Mouse (Mus musculus) embryonic facial prominence, embryonic 10.5 days (tissue): Measurements from ENCODE around the gene Bcap29. TPM values are rescaled to one million over a fixed set of nuclear protein-coding genes. Genes with fewer than 3 reads are reported as not detected.

Experiments used
- DNase-seq: peaks from one replicate; pipeline ENCODE4 v3.0.0-alpha.2; 2017; ENCODE audit warnings: low spot score
- H3K27ac ChIP-seq: fragments of 300-500 bp; sonication (generic); replicated peaks from 2 replicates; pipeline ENCODE4 v1.5.1; 2016; ENCODE audit warnings: mild to moderate bottlenecking
- H3K27me3 ChIP-seq: fragments of 300-500 bp; sonication (generic); replicated peaks from 2 replicates; pipeline ENCODE4 v1.6.1; 2016; ENCODE audit warnings: low read depth, mild to moderate bottlenecking; ENCODE audit not compliant: poor library complexity, severe bottlenecking
- H3K36me3 ChIP-seq: fragments of 300-500 bp; sonication (generic); replicated peaks from 2 replicates; pipeline ENCODE4 v1.6.1; 2016; ENCODE audit warnings: mild to moderate bottlenecking, moderate library complexity
- H3K4me1 ChIP-seq: fragments of 300-500 bp; sonication (generic); 2 replicates; pipeline ENCODE4 v1.6.1; 2016
- H3K4me3 ChIP-seq: fragments of 300-500 bp; sonication (generic); 2 replicates; pipeline ENCODE4 v1.5.1; 2016; ENCODE audit warnings: mild to moderate bottlenecking, moderate library complexity
- H3K9me3 ChIP-seq: fragments of 300-500 bp; sonication (generic); 2 replicates; pipeline ENCODE4 v1.6.1; 2016; ENCODE audit warnings: mild to moderate bottlenecking
- WGBS: fragments of 180-500 bp; shearing (Covaris S2); methylation state at CpG from one replicate; pipeline ENCODE4 v1.1.7; 2016; 5-methylcytosine and 5-hydroxymethylcytosine counted together
- polyA plus RNA-seq: library from polyadenylated mRNA; unstranded; fragments of >200 nt; fragmentation: Nextera tagmentation; extraction: Ambion mirVana; gene quantifications from 2 replicates; pipeline ENCODE4 v1.2.1, GENCODE M21; 2016

The Bcap29 gene
- polyA plus RNA-seq, 1 experiment from 2014 or later, result 30.2 TPM

DNA sequence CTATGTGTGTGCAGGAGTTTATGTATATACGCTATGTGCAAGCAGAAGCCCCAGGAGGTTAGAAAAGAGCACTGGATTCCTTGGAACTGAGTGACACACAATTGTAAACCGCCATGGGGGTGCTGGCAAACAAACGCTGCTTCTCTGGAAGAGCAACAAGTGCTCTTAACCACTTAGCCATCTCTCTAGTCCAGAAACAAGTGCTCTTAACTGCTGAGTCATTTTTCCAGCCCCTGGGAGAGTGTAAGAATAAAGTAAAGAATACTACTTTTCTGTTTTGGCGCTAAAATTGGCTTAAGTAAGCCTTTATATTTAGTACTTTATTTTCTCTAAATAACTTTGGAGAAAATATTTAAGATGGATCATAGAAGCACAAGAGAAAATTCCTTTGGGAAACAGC is 21.1 kb downstream of the Bcap29 start:
- H3K27ac ChIP-seq, result no peak overlapping the region
- H3K9me3 ChIP-seq, result 0 out of 2 replicates have a peak, but pooled peaks cover 3% of the 10 kb centered on the region
- H3K27me3 ChIP-seq, result no peaks in the 10 kb centered on the region
- WGBS, result 63% methylated on average over 4 of the region's 4 CpGs
- H3K4me1 ChIP-seq, result no peaks in the 10 kb centered on the region
- no peak for DNase-seq
- no peak overlapping the region for H3K4me3 ChIP-seq
- peaks cover 8% of the 10 kb centered on the region for H3K36me3 ChIP-seq

DNA sequence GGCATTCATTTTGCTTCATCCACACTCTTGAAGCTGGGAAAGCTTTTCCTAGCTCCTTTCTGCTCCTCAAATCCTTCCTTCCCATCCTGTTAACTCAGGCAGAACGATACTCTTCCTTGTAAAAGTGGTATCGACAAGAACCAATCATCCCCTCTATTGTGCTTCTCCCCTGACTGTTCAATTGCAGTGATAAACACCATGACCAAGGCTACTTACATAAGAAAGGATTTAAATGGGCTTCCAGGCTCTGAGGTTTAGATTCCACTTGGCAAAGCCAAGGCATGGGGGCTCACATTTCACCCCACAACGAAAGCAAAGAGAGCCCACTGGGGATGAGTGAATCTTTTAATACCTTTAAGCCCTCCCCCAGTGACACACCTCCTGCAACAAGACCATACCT is 26.3 kb downstream of the Bcap29 start:
- Histone ChIP-seq H3K4me3 (no peak overlapping the region), H3K27ac (no peak overlapping the region), H3K4me1 (0 out of 2 replicates have a peak, but pooled peaks cover 3% of the 10 kb centered on the region), H3K27me3 (no peaks in the 10 kb centered on the region), H3K36me3 (no peaks in the 10 kb centered on the region), H3K9me3 (no peaks in the 10 kb centered on the region)
- DNase-seq, result no peak
- 20% methylated on average over 3 of the region's 3 CpGs for WGBS

DNA sequence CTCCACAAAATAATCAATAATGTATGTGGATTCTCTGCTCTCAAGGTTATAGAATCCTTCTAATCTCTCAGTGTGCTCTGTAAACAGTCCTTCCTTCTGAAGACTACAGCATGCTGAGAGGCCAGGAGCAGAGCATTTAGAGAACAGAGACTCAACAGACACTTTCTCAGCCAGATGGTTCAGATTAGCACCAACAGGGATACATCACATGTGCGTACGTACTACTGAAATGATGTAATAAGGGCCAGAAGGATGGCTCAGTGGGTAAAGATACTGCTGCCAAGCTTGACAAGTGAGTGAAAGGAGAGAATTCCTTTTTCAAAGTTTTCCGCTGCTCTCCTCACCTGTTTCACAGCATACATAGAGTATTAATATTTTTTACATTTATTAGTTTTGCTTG is 29.6 kb downstream of the Bcap29 start:
- Histone ChIP-seq H3K27me3 (no peaks in the 10 kb centered on the region), H3K36me3 (no peaks in the 10 kb centered on the region), H3K9me3 (no peaks in the 10 kb centered on the region), H3K4me3 (no peak overlapping the region), H3K27ac (no peak overlapping the region), H3K4me1 (0 out of 2 replicates have a peak, but pooled peaks cover 3% of the 10 kb centered on the region)
- WGBS, result 53% methylated on average over 3 of the region's 3 CpGs
- peak; percentile 16 for DNase-seq

DNA sequence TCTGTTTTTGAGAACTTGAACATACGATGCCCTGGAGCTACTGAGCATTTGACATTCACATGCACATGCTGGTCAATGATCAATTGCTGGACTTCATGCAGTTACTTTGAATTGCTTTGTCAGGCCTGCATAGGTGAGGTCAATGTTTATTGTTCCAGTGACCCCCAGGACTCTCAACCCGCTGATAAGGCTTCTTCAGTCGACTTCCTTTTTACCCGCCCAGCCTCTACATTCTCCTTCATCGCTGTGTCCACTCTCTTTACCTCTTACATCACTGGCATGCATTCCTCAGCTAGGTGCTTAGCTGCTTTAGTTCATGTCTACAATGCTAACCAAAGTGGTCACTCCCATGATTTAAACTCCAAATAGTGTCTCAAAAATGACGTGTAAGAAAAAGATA is 30.9 kb downstream of the Bcap29 start:
- H3K4me3 ChIP-seq, result no peak overlapping the region
- H3K27ac ChIP-seq, result no peak overlapping the region
- 0 out of 2 replicates have a peak, but pooled peaks cover 3% of the 10 kb centered on the region for H3K4me1 ChIP-seq
- H3K9me3 ChIP-seq, result no peaks in the 10 kb centered on the region
- H3K27me3 ChIP-seq, result no peaks in the 10 kb centered on the region
- DNase-seq, result no peak
- WGBS, result 73% methylated on average over 6 of the region's 6 CpGs
- H3K36me3 ChIP-seq, result no peaks in the 10 kb centered on the region

DNA sequence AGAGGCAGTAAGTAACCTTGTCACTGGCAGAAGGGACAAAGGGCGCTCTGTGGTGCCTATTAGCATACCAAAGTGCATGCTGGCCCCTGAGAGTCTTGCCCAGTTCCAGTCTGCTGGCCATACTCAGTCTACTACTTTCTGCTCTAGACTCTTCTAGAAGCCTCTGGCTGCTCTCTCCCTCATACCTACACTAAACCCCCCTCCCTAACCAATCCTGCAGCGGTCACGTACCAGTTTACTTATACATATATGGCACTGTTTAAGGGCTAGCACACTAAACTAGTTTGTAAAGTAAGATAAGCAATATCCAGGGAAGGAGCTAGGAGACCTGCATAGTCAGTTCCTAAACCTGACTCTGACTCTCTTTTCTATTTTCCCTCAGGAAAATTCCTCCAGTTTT is 40.2 kb downstream of the Bcap29 start:
- H3K9me3 ChIP-seq, result no peaks in the 10 kb centered on the region
- no peak for DNase-seq
- no peak overlapping the region for H3K27ac ChIP-seq
- 78% methylated on average over 3 of the region's 3 CpGs for WGBS
- H3K36me3 ChIP-seq, result peaks cover 7% of the 10 kb centered on the region; the same call in 1 of the 2 replicates
- no peak overlapping the region for H3K4me3 ChIP-seq
- no peaks in the 10 kb centered on the region for H3K27me3 ChIP-seq
- H3K4me1 ChIP-seq, result no peaks in the 10 kb centered on the region

DNA sequence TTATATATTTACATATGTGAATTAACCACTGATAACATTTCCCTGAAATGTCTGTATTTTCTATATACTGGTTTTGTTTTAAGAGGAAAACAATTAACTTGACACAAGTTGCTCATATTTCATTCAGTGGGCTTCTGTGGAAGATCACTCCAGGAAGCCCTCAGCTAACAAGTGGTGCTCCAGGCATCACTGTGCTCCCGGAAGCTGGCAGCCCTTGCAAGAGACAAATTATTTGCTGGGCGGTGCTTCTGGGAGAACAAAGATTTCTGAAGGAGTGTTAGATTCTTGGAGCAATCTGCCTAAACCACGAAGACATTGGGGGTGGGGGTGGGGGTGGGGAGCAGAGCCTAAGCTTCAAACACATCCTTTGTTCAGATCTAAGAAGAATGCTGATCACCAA is 42.4 kb downstream of the Bcap29 start:
- WGBS, result 37% methylated on average over 3 of the region's 3 CpGs
- Histone ChIP-seq H3K9me3 (no peaks in the 10 kb centered on the region), H3K36me3 (peaks cover 7% of the 10 kb centered on the region; the same call in 1 of the 2 replicates), H3K4me1 (no peaks in the 10 kb centered on the region), H3K27me3 (no peaks in the 10 kb centered on the region), H3K4me3 (no peak overlapping the region), H3K27ac (no peak overlapping the region)
- DNase-seq, result no peak

DNA sequence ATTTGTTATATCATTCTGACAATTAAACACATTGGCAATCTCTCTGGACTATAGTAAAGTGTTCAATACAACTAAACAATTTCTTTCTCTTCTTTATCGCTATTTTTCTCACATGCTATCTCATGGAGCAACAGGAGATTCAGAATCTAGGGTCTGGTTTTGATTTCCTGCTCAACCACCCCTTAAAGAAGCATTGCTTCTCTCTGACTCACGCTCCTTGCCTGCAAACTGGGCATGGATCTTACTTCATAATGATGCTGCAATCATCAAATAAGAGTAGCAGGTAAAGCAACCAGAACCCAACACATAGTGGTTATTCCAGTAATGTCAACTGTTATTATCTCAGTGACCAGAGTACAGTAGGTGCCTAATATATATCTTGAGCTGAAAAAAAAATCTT is 50.7 kb downstream of the Bcap29 start:
- Histone ChIP-seq H3K4me1 (peaks cover 5% of the 10 kb centered on the region; the same call in 1 of the 2 replicates), H3K27ac (no peak overlapping the region), H3K4me3 (no peak overlapping the region), H3K27me3 (peaks cover 5% of the 10 kb centered on the region; the same call in 1 of the 2 replicates), H3K9me3 (no peaks in the 10 kb centered on the region), H3K36me3 (no peaks in the 10 kb centered on the region)
- 78% methylated on average over 2 of the region's 2 CpGs for WGBS
- no peak for DNase-seq

DNA sequence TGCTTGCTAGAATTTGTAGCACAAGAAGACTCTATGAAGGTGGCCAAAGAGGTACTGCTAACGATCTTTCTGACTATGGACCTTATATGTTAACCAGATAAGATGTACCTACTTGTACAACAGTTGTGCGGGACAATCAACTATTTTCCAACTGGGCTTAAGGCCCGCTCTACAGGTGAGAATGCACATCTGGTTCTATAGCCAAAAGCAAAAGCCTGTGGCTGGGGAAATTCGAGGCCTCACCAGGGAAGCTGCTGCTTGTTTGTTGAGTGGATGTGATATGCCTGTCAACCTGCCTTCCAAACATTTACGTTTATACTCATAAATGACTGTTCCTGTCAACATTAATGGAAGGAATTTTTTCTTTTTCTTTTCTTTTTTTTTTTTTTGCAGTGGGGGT is 52.4 kb downstream of the Bcap29 start:
- no peak for DNase-seq
- WGBS, result 88% methylated on average over 5 of the region's 5 CpGs
- Histone ChIP-seq H3K27me3 (peaks cover 5% of the 10 kb centered on the region; the same call in 1 of the 2 replicates), H3K36me3 (no peaks in the 10 kb centered on the region), H3K27ac (no peak overlapping the region), H3K9me3 (no peaks in the 10 kb centered on the region), H3K4me1 (peaks cover 5% of the 10 kb centered on the region; the same call in 1 of the 2 replicates), H3K4me3 (no peak overlapping the region)

DNA sequence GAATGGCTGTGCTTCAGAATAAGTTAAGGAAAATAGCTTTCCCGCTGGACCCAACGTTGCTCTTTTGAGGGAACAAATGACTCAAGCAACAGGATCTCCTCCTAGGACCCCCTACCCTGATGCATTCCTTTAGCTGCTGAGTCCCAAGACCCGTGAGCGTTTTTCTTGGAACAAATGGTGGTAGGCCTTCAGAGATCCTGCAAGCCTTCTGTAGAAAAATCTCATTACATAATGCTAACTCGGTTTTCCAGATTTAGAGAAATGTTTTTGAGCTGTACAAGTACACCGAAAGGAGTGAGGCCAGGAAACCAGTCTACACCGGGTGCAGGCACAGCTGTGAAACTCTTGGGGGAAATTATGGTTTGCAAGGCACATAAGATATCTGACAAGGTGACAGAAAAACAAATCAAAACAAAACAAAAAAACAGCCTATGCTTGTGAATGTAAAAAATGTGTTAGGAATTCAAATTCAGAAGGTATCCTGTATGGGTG is 53.1 kb downstream of the Bcap29 start:
- H3K4me1 ChIP-seq, result peaks cover 5% of the 10 kb centered on the region; the same call in 1 of the 2 replicates
- H3K4me3 ChIP-seq, result no peak overlapping the region
- no peak overlapping the region; the same call in 1 of the 2 replicates for H3K27ac ChIP-seq
- H3K9me3 ChIP-seq, result no peaks in the 10 kb centered on the region
- H3K36me3 ChIP-seq, result no peaks in the 10 kb centered on the region
- 76% methylated on average over 7 of the region's 7 CpGs for WGBS
- peaks cover 5% of the 10 kb centered on the region; the same call in 1 of the 2 replicates for H3K27me3 ChIP-seq
- no peak for DNase-seq

DNA sequence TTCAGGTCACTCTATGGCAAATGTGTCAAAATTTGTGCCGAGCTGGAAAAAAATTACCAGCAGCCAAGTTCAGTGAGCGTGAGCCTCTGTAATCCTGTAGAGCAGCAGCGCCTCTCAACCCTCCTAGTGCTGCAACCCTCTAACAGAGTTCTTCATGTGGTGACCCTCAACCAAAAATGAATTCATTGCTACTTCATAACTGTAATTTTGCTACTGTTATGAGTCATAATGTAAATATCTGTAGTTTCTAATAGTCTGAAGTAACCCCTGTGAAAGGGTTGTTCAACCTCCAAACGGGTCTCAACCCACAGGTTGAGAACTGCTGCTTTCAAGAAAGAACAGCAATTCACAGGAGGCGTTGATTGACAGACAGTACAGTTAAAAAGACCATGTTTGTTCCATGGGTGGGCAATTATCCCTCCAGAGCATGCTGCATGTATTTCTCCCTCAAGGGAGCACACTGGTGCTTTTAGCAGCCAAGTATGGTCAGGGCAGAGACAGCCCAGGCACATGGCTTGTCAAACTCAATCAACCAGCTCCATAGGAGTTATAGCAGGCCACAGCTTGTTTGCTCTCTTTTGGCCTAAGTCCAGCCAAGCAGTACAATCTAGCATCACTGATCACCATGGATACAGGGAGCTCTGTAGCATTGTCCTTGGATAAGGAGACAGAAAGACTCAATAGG is 53.7 kb downstream of the Bcap29 start:
- H3K36me3 ChIP-seq, result no peaks in the 10 kb centered on the region
- peak; percentile 72 for DNase-seq
- H3K27ac ChIP-seq, result no peak overlapping the region; the same call in 1 of the 2 replicates
- no peaks in the 10 kb centered on the region for H3K9me3 ChIP-seq
- no peaks in the 10 kb centered on the region for H3K27me3 ChIP-seq
- WGBS, result 85% methylated on average over 5 of the region's 5 CpGs
- H3K4me1 ChIP-seq, result peaks cover 5% of the 10 kb centered on the region; the same call in 1 of the 2 replicates
- H3K4me3 ChIP-seq, result no peak overlapping the region

DNA sequence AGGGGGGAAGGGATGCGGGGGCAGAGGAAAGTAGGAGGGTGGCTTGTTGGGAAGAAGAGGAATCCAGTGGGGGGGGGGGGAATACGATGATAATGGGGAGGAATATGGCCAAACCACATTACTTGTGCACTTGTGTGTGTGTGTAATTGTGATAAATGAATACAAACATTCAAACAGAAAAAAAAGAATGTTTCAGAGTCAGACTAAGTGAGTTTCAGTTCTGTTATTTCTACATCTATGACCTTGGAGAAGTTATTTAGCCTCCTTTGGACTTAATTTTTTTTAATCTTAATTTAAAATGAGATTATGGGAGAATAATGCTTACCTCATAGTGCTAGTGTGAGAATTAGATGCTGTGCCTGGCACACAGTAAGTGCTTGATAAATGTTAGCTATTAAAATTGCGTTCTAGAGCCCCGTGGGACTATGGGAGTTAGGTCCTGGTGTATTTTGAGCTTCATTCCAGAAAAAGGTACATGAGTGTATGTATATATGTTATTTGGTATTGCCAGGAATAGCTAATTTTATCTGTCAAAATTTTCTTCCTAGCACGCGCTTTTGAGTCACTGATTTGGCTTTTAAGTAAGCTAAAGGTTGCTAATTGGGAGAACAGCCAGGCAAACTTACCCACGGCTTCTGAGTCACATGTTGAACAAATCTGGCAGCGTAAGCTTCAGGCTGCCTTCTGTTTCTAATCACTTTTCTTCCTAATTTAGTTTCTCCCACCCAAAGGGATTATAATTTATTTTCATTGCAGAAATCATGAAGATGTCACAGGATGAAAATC is 55.6 kb downstream of the Bcap29 start:
- 82% methylated on average over 8 of the region's 8 CpGs for WGBS
- Histone ChIP-seq H3K27me3 (no peaks in the 10 kb centered on the region), H3K36me3 (no peaks in the 10 kb centered on the region), H3K9me3 (no peaks in the 10 kb centered on the region), H3K4me1 (peaks cover 5% of the 10 kb centered on the region; the same call in 1 of the 2 replicates), H3K27ac (no peak overlapping the region), H3K4me3 (no peak overlapping the region)
- no peak for DNase-seq

DNA sequence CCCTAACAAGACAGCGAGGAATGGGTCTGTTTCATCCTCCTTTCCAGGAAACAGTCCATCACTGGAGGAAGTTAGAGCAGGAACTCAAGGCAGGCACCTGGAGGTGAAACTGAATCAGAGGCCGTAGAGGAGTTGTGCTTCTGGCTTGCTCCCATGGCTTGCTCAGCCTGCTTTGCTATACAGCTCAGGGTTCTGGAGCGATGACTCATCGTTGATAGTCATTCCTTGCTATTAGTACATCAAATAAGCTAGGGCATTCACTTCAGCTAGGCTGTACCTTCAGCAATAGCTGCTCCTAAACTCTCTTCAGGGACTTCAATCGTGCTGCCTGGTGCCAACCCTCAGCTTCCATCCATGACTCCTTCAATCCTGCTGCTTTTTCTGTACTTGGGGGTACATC is 60.0 kb downstream of the Bcap29 start:
- DNase-seq, result no peak
- Histone ChIP-seq H3K27ac (no peak overlapping the region), H3K27me3 (no peaks in the 10 kb centered on the region), H3K4me1 (no peaks in the 10 kb centered on the region), H3K4me3 (no peak overlapping the region), H3K9me3 (no peaks in the 10 kb centered on the region), H3K36me3 (no peaks in the 10 kb centered on the region)
- 87% methylated on average over 5 of the region's 5 CpGs for WGBS
